Mouse (Mus musculus) embryonic facial prominence, embryonic 14.5 days (tissue): ENCODE measurements around the gene Slc34a1. TPM values are rescaled to one million over a fixed set of nuclear protein-coding genes. Genes with fewer than 3 reads are reported as not detected.

Experiments used
- microRNA-seq: library from miRNA; unstranded; fragments of <30 nt; microRNA quantifications from one replicate; pipeline ENCODE4, GENCODE M21; 2016; ENCODE audit warnings: borderline number of aligned reads
- polyA plus RNA-seq: library from polyadenylated mRNA; unstranded; fragments of >200 nt; fragmentation: Nextera tagmentation; extraction: Ambion mirVana; gene quantifications from 2 replicates; pipeline ENCODE4 v1.2.1, GENCODE M21; 2014

The Slc34a1 gene
- polyA plus RNA-seq, 1 experiment from 2014 or later: not detected

Small RNA genes within 50 kb of the gene (microRNA-seq; reads per million reads assigned to microRNA genes)
- gene Mir6943: not detected

Other genes starting within 250 kb of the Slc34a1 start
- gene Fgfr4, start 245.5 kb upstream of the Slc34a1 start, polyA plus RNA-seq: 16.4 and 19.9 TPM in 2 replicates
- 55.0 and 58.7 TPM in 2 replicates for gene Nsd1, start 188.4 kb upstream of the Slc34a1 start, polyA plus RNA-seq
- 413 and 451 TPM in 2 replicates for gene Prelid1, start 77.7 kb upstream of the Slc34a1 start, polyA plus RNA-seq
- gene Rab24, start 76.2 kb upstream of the Slc34a1 start, polyA plus RNA-seq: 92.1 and 102 TPM in 2 replicates
- gene Mxd3, start 68.4 kb upstream of the Slc34a1 start, polyA plus RNA-seq: 36.0 and 39.4 TPM in 2 replicates
- 102 and 105 TPM in 2 replicates for gene Lman2, start 35.4 kb upstream of the Slc34a1 start, polyA plus RNA-seq
- gene Rgs14, start 28.5 kb upstream of the Slc34a1 start, polyA plus RNA-seq: 1.3 and 3.3 TPM in 2 replicates
- gene Pfn3, start 17.0 kb downstream of the Slc34a1 start, polyA plus RNA-seq: 0.70 TPM in 1 of 2 replicates, not detected in the other
- not detected in 2 replicates for gene F12, start 28.6 kb downstream of the Slc34a1 start, polyA plus RNA-seq
- 44.0 and 46.6 TPM in 2 replicates for gene Grk6, start 46.9 kb downstream of the Slc34a1 start, polyA plus RNA-seq
- gene Prr7, start 66.1 kb downstream of the Slc34a1 start, polyA plus RNA-seq: 1.9 and 2.7 TPM in 2 replicates
- gene Dbn1, start 89.9 kb downstream of the Slc34a1 start, polyA plus RNA-seq: 141 and 167 TPM in 2 replicates
- 194 and 204 TPM in 2 replicates for gene Pdlim7, start 115.5 kb downstream of the Slc34a1 start, polyA plus RNA-seq
- gene Dok3, start 131.1 kb downstream of the Slc34a1 start, polyA plus RNA-seq: 2.5 and 3.8 TPM in 2 replicates
- 56.6 and 69.5 TPM in 2 replicates for gene Ddx41, start 138.5 kb downstream of the Slc34a1 start, polyA plus RNA-seq
- gene Fam193b, start 172.9 kb downstream of the Slc34a1 start, polyA plus RNA-seq: 30.5 and 32.1 TPM in 2 replicates
- gene Tmed9, start 175.5 kb downstream of the Slc34a1 start, polyA plus RNA-seq: 66.2 and 85.4 TPM in 2 replicates
- gene B4galt7, start 201.7 kb downstream of the Slc34a1 start, polyA plus RNA-seq: 9.3 and 10.3 TPM in 2 replicates
- gene Caml, start 224.8 kb downstream of the Slc34a1 start, polyA plus RNA-seq: 57.7 and 59.8 TPM in 2 replicates
- 32.0 and 38.7 TPM in 2 replicates for gene Ddx46, start 236.8 kb downstream of the Slc34a1 start, polyA plus RNA-seq